Mouse (Mus musculus) MN1 (cell line): Measurements from ENCODE around the gene Klhl22.

Experiments used
- DNase-seq: peaks from one replicate; pipeline ENCODE4 v3.0.0-alpha.2; 2016; ENCODE audit warnings: low spot score

Klhl22 gene

GRCm38 (mm10) chr16:17833681-17834399 is 74.4 kb downstream of the Klhl22 start:
- DNase-seq = no peak

GRCm38 (mm10) chr16:17834543-17834942 is 75.1 kb downstream of the Klhl22 start:
- DNase-seq = no peak

GRCm38 (mm10) chr16:17835481-17835880 is 76.1 kb downstream of the Klhl22 start:
- DNase-seq = no peak

- no peak for DNase-seq
Measured at GRCm38 (mm10) chr16:17838051-17838450, 78.6 kb downstream of the Klhl22 start, which contains the start of gene Car15. Car15 (minus strand) TSS chr16:17838364.

- DNase-seq = no peak
Measured at GRCm38 (mm10) chr16:17839976-17840375, 80.6 kb downstream of the Klhl22 start.

- DNase-seq = no peak
Measured at GRCm38 (mm10) chr16:17842437-17842836, 83.0 kb downstream of the Klhl22 start.
